ENCODE assay signal across 8 mouse cellular contexts in genomic region chr7:16402968-16403948, GRCm38 (mm10). TPM values are rescaled to one million over a fixed set of nuclear protein-coding genes. Genes with fewer than 3 reads are reported as not detected.
DNase-seq lines count a peak whose midpoint lies in the region; ATAC-seq and TF ChIP-seq lines count a peak whose summit lies in the region.

No protein-coding gene starts in this region.

- peak overlapping the region; percentile 100 for H3K9ac ChIP-seq in kidney, embryonic 15.5 days
- peak overlapping the region; percentile 100 for H3K9ac ChIP-seq in heart, embryonic 16.5 days (ENCODE audit: low read length)
- H3K9ac ChIP-seq in liver, embryonic 14.5 days (replicated peaks) = peak overlapping the region; percentile 100
- H3K9ac ChIP-seq in neural tube, embryonic 12.5 days = peak overlapping the region; percentile 100

- peaks cover 41% of the 10 kb centered on the region for H3K4me1 ChIP-seq in kidney, embryonic 15.5 days
- H3K4me1 ChIP-seq in brown adipose tissue, adult 24 weeks (ENCODE audit: control insufficient read depth, insufficient read depth, insufficient read length, low read length) = peaks cover 33% of the 10 kb centered on the region
- peaks cover 42% of the 10 kb centered on the region for H3K4me1 ChIP-seq in heart, embryonic 16.5 days (ENCODE audit: control insufficient read depth, insufficient read depth, low read length)
- H3K4me1 ChIP-seq in liver, embryonic 14.5 days (replicated peaks; ENCODE audit: control insufficient read depth in 2 of 2, insufficient read depth in 2 of 2, low read length in 1 of 2) = peaks cover 53% of the 10 kb centered on the region in 2 experiments
- H3K4me1 ChIP-seq in neural tube, embryonic 12.5 days = peaks cover 28% of the 10 kb centered on the region

- WGBS in kidney, embryonic 15.5 days = 28% methylated on average over 21 of the region's 21 CpGs
- WGBS in heart, embryonic 16.5 days = 27% methylated on average over 21 of the region's 21 CpGs
- 15% methylated on average over 21 of the region's 21 CpGs for WGBS in liver, embryonic 14.5 days (ENCODE audit: insufficient replicate concordance)
- 27% methylated on average over 21 of the region's 21 CpGs for WGBS in neural tube, embryonic 12.5 days

- 0 out of 2 replicates have a peak, but pooled peaks cover 7% of the 10 kb centered on the region for H3K36me3 ChIP-seq in kidney, embryonic 15.5 days
- H3K36me3 ChIP-seq in heart, embryonic 16.5 days (ENCODE audit: control insufficient read depth, insufficient read depth) = no peaks in the 10 kb centered on the region
- H3K36me3 ChIP-seq in liver, embryonic 14.5 days (replicated peaks; ENCODE audit: control insufficient read depth, insufficient read depth, low read depth) = peaks cover 10% of the 10 kb centered on the region
- H3K36me3 ChIP-seq in neural tube, embryonic 12.5 days = no peaks in the 10 kb centered on the region

- no peaks in the 10 kb centered on the region for H3K9me3 ChIP-seq in kidney, embryonic 15.5 days (replicated peaks)
- no peaks in the 10 kb centered on the region for H3K9me3 ChIP-seq in heart, embryonic 16.5 days (replicated peaks; ENCODE audit: control insufficient read depth, low read length)
- H3K9me3 ChIP-seq in liver, embryonic 14.5 days (ENCODE audit: control insufficient read depth, low read length) = no peaks in the 10 kb centered on the region
- H3K9me3 ChIP-seq in neural tube, embryonic 12.5 days = no peaks in the 10 kb centered on the region

- intact Hi-C loops in left cerebral cortex, postnatal 14 days (cut with DNase I) = loop anchor here (5.0 kb wide), 1 partner anchor 414 kb away; the partner anchor contains the start of genes Fkrp and Strn4

- H3K4me2 ChIP-seq in kidney, embryonic 15.5 days = peak overlapping the region; percentile 66
- H3K4me2 ChIP-seq in heart, embryonic 16.5 days (ENCODE audit: low read depth, low read length) = peak overlapping the region; percentile 81
- peak overlapping the region; percentile 98 for H3K4me2 ChIP-seq in liver, embryonic 14.5 days (ENCODE audit: low read depth)
- peak overlapping the region; percentile 67 for H3K4me2 ChIP-seq in neural tube, embryonic 12.5 days (replicated peaks)

- TF ChIP-seq EP300 in liver, embryonic 14.5 days (IDR thresholded peaks at IDR 0.05; ENCODE audit: low read depth) = peak; percentile 67

- TF ChIP-seq CTCF in liver, embryonic 14.5 days (IDR thresholded peaks at IDR 0.05; ENCODE audit: low read depth) = no peak

- H3K27me3 ChIP-seq in kidney, embryonic 15.5 days = no peaks in the 10 kb centered on the region
- no peaks in the 10 kb centered on the region for H3K27me3 ChIP-seq in heart, embryonic 16.5 days (ENCODE audit: control insufficient read depth, insufficient read depth, low read length)
- H3K27me3 ChIP-seq in liver, embryonic 14.5 days (ENCODE audit: control insufficient read depth, insufficient read depth, low read length) = no peaks in the 10 kb centered on the region
- H3K27me3 ChIP-seq in neural tube, embryonic 12.5 days (replicated peaks) = no peaks in the 10 kb centered on the region

- ATAC-seq in kidney, embryonic 15.5 days (replicated peaks; ENCODE audit: low FRiP score) = no peak
- no peak for ATAC-seq in heart, embryonic 16.5 days (replicated peaks; ENCODE audit: extremely low read depth, insufficient read depth, low FRiP score)
- ATAC-seq in liver, embryonic 14.5 days (ENCODE audit: insufficient read depth) = no peak
- no peak for ATAC-seq in neural tube, embryonic 12.5 days (ENCODE audit: low FRiP score, low read depth)

- H3K27ac ChIP-seq in kidney, embryonic 15.5 days = peak overlapping the region; percentile 100
- peak overlapping the region; percentile 82 for H3K27ac ChIP-seq in brown adipose tissue, adult 24 weeks (replicated peaks; ENCODE audit: low read depth, low read length)
- peak overlapping the region; percentile 100 for H3K27ac ChIP-seq in heart, embryonic 16.5 days (ENCODE audit: low read length)
- peak overlapping the region; percentile 100 for H3K27ac ChIP-seq in liver, embryonic 14.5 days
- peak overlapping the region; percentile 39 for H3K27ac ChIP-seq in neural tube, embryonic 12.5 days

- no peak for DNase-seq in kidney, adult 18-20 months
- peak; percentile 51 to 58 (median 53) for DNase-seq in liver, embryonic 14.5 days (ENCODE audit: low read depth in 3 of 3, low spot score in 3 of 3)
- DNase-seq in MN1 (ENCODE audit: low spot score) = no peak
- no peak for DNase-seq in left cerebral cortex, postnatal 14 days (ENCODE audit: low spot score in 2 of 2)

- peak overlapping the region; percentile 97 for H3K4me3 ChIP-seq in kidney, embryonic 15.5 days (replicated peaks)
- H3K4me3 ChIP-seq in brown adipose tissue, adult 24 weeks (ENCODE audit: insufficient read depth, low read depth, low read length) = peak overlapping the region; percentile 52
- H3K4me3 ChIP-seq in heart, embryonic 16.5 days (ENCODE audit: low read length) = peak overlapping the region; percentile 93
- peak overlapping the region; percentile 74 to 98 for H3K4me3 ChIP-seq in liver, embryonic 14.5 days (ENCODE audit: insufficient read depth in 1 of 2, low read depth in 2 of 2, low read length in 2 of 2)
- peak overlapping the region; percentile 92 for H3K4me3 ChIP-seq in neural tube, embryonic 12.5 days

RNA-seq across cellular contexts. Expression of gene Zc3h4, which starts 2.5 kb away (rescaled TPM):
- 15.5 and 17.1 TPM in 2 replicates for polyA plus RNA-seq in kidney, embryonic 15.5 days (2015; fragmentation: Nextera tagmentation; extraction: Ambion mirVana)
- polyA plus RNA-seq in brown adipose tissue, adult 24 weeks (2012; ENCODE audit: insufficient read depth, insufficient read length, missing spikeins) = 11.0 and 12.2 TPM in 2 replicates
- 8.5 and 9.0 TPM in 2 replicates for polyA plus RNA-seq in heart, embryonic 16.5 days (2015; fragmentation: Nextera tagmentation; extraction: Ambion mirVana)
- polyA plus RNA-seq in liver, embryonic 14.5 days (2012; rRNA removed) = 13.7 and 15.2 TPM in 2 replicates
- 6.0 TPM in 2 replicates for polyA plus RNA-seq in liver, embryonic 14.5 days (2014; fragmentation: Nextera tagmentation; extraction: Ambion mirVana)
- 26.6 and 27.8 TPM in 2 replicates for polyA plus RNA-seq in neural tube, embryonic 12.5 days (2016; fragmentation: Nextera tagmentation; extraction: Ambion mirVana)
- 10 to 100 TPM; 55.1 to 55.7 TPM for total RNA-seq in left cerebral cortex, postnatal 14 days (2021)

RNA-seq across cellular contexts. Expression of gene Sae1, which starts 15.7 kb away (rescaled TPM):
- polyA plus RNA-seq in kidney, embryonic 15.5 days (2015; fragmentation: Nextera tagmentation; extraction: Ambion mirVana) = 327 and 334 TPM in 2 replicates
- polyA plus RNA-seq in brown adipose tissue, adult 24 weeks (2012; ENCODE audit: insufficient read depth, insufficient read length, missing spikeins) = 22.5 and 31.0 TPM in 2 replicates
- 211 and 235 TPM in 2 replicates for polyA plus RNA-seq in heart, embryonic 16.5 days (2015; fragmentation: Nextera tagmentation; extraction: Ambion mirVana)
- polyA plus RNA-seq in liver, embryonic 14.5 days (2012; rRNA removed) = 35.0 and 55.6 TPM in 2 replicates
- 89.3 and 95.5 TPM in 2 replicates for polyA plus RNA-seq in liver, embryonic 14.5 days (2014; fragmentation: Nextera tagmentation; extraction: Ambion mirVana)
- polyA plus RNA-seq in neural tube, embryonic 12.5 days (2016; fragmentation: Nextera tagmentation; extraction: Ambion mirVana) = 321 and 328 TPM in 2 replicates
- 100 to 1,000 TPM; 103 to 108 TPM for total RNA-seq in left cerebral cortex, postnatal 14 days (2021)

RNA-seq across cellular contexts. Expression of gene Tmem160, which starts 49.3 kb away (rescaled TPM):
- polyA plus RNA-seq in kidney, embryonic 15.5 days (2015; fragmentation: Nextera tagmentation; extraction: Ambion mirVana) = 51.0 and 55.9 TPM in 2 replicates
- polyA plus RNA-seq in brown adipose tissue, adult 24 weeks (2012; ENCODE audit: insufficient read depth, insufficient read length, missing spikeins) = 58.0 and 62.4 TPM in 2 replicates
- polyA plus RNA-seq in heart, embryonic 16.5 days (2015; fragmentation: Nextera tagmentation; extraction: Ambion mirVana) = 81.6 and 82.1 TPM in 2 replicates
- 21.5 and 23.6 TPM in 2 replicates for polyA plus RNA-seq in liver, embryonic 14.5 days (2012; rRNA removed)
- 34.5 and 36.9 TPM in 2 replicates for polyA plus RNA-seq in liver, embryonic 14.5 days (2014; fragmentation: Nextera tagmentation; extraction: Ambion mirVana)
- polyA plus RNA-seq in neural tube, embryonic 12.5 days (2016; fragmentation: Nextera tagmentation; extraction: Ambion mirVana) = 58.5 and 66.6 TPM in 2 replicates
- total RNA-seq in left cerebral cortex, postnatal 14 days (2021) = 10 to 100 TPM; 90.4 to 90.8 TPM

Comparison
In these comparisons a context has a peak if more than half of its experiments do, and no peak if none do; other contexts are left out.
1. H3K27ac ChIP-seq: peak in every context shown above with its lines; median percentile 100 in kidney, embryonic 15.5 days; 100 in heart, embryonic 16.5 days; 100 in liver, embryonic 14.5 days; 82 in brown adipose tissue, adult 24 weeks; 39 in neural tube, embryonic 12.5 days.
2. DNase-seq: peak in liver, embryonic 14.5 days (3 of 3); none in kidney, adult 18-20 months (single experiment), MN1 (single experiment) and left cerebral cortex, postnatal 14 days (0 of 2).
3. Peak in every context shown above with its lines, with median percentiles within 50 percentile points of each other: H3K4me2 ChIP-seq, H3K4me3 ChIP-seq and H3K9ac ChIP-seq.